In the genomic region with DNA sequence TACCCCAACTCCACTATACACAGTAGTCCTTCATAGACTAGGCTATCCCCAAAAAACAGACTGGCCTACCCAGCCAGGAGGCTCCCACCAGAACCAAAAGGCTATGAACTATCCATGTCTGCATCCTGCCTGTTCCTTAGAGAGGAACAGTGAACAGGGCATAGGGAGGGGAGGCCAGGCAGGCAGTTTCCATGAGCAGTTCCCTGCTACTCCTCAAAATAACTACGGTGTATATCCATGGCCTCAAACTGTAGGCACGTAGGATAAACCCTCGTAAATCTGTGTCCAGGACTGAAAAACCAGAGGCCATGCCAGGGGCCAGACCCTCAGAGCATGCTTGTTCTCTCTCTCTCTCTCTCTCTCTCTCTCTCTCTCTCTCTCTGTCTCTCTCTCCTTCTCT, we compare ENCODE assay signal across 18 mouse cellular contexts. TPM values are rescaled to one million over a fixed set of nuclear protein-coding genes. Genes with fewer than 3 reads are reported as not detected.
DNase-seq lines count a peak whose midpoint lies in the region; ATAC-seq and TF ChIP-seq lines count a peak whose summit lies in the region.
"Had no signal": no experiment of that assay in that cellular context is flagged by ENCODE, and none has a peak within 500 bp of the region (broad histone marks: within the 10 kb centered on the region; RNA-seq: fewer than 3 reads in every experiment).

No protein-coding gene starts in this region.

- no peak for DNase-seq in gastrocnemius, adult 2 months
- DNase-seq in gastrocnemius, postnatal 14 days: no peak
- DNase-seq in kidney, adult 11 months: no peak
- DNase-seq: cerebellum, adult 11-12 months; cerebellum, postnatal 14 days; lung, adult 2 months; retina, postnatal 1 day; thymus, postnatal 36 days had no signal

- intact Hi-C loops in gastrocnemius, adult 2 months (cut with DNase I): no loop called here
- intact Hi-C loops in gastrocnemius, postnatal 14 days (cut with DNase I; ENCODE audit: low total_unique reads): no loop called here

- H3K27ac ChIP-seq in gastrocnemius, adult 2 months: peak overlapping the region; percentile 81
- peak overlapping the region; percentile 51; the same call in 1 of the 2 replicates for H3K27ac ChIP-seq in kidney, embryonic 14.5 days (ENCODE audit: low read depth, low read length)
- peak overlapping the region; percentile 82 for H3K27ac ChIP-seq in brown adipose tissue, adult 24 weeks (replicated peaks; ENCODE audit: low read depth, low read length)
- peak overlapping the region; percentile 56; the same call in 1 of the 2 replicates for H3K27ac ChIP-seq in stomach, embryonic 14.5 days (ENCODE audit: low read length)
- H3K27ac ChIP-seq in forebrain, embryonic 13.5 days: no peak overlapping the region
- H3K27ac ChIP-seq: limb, embryonic 12.5 days; liver, embryonic 12.5 days had no signal

- 0 out of 2 replicates have a peak overlapping the region, but pooled peaks have one; percentile 8 for H3K9ac ChIP-seq in kidney, embryonic 14.5 days (ENCODE audit: low read depth, low read length)
- no peak overlapping the region for H3K9ac ChIP-seq in stomach, embryonic 14.5 days (replicated peaks; ENCODE audit: low read depth, low read length)
- no peak overlapping the region for H3K9ac ChIP-seq in forebrain, embryonic 13.5 days
- H3K9ac ChIP-seq: heart, embryonic 12.5 days; limb, embryonic 12.5 days; liver, embryonic 12.5 days had no signal

- no peak overlapping the region for H3K4me3 ChIP-seq in gastrocnemius, adult 2 months
- H3K4me3 ChIP-seq in kidney, embryonic 14.5 days (ENCODE audit: low read length): no peak overlapping the region
- no peak overlapping the region for H3K4me3 ChIP-seq in brown adipose tissue, adult 24 weeks (ENCODE audit: insufficient read depth, low read depth, low read length)
- no peak overlapping the region for H3K4me3 ChIP-seq in stomach, embryonic 14.5 days (ENCODE audit: low read depth, low read length)
- no peak overlapping the region for H3K4me3 ChIP-seq in forebrain, embryonic 13.5 days
- H3K4me3 ChIP-seq: heart, embryonic 12.5 days; limb, embryonic 12.5 days; liver, embryonic 12.5 days had no signal

- H3K4me2 ChIP-seq in kidney, embryonic 14.5 days (replicated peaks; ENCODE audit: low read depth, low read length): no peak overlapping the region
- no peak overlapping the region for H3K4me2 ChIP-seq in stomach, embryonic 14.5 days (replicated peaks; ENCODE audit: low read depth, low read length)
- no peak overlapping the region for H3K4me2 ChIP-seq in forebrain, embryonic 13.5 days
- H3K4me2 ChIP-seq: heart, embryonic 12.5 days; limb, embryonic 12.5 days; liver, embryonic 12.5 days had no signal

- no peak for ATAC-seq in kidney, embryonic 14.5 days (ENCODE audit: low FRiP score, low TSS enrichment)
- no peak for ATAC-seq in stomach, embryonic 14.5 days (ENCODE audit: insufficient number of reproducible peaks, insufficient read depth, low FRiP score, low read depth)
- no peak for ATAC-seq in forebrain, embryonic 13.5 days
- ATAC-seq: activated CD4-positive, CD25-positive, alpha-beta regulatory T cell, adult 4 months; hindbrain, embryonic 16.5 days; liver, embryonic 12.5 days had no signal

- WGBS in kidney, embryonic 14.5 days: 22% methylated on average over 3 of the region's 3 CpGs
- 38% methylated on average over 3 of the region's 3 CpGs for WGBS in stomach, embryonic 14.5 days
- 81% methylated on average over 3 of the region's 3 CpGs for WGBS in forebrain, embryonic 13.5 days

- TF ChIP-seq CTCF in gastrocnemius, adult 2 months (IDR thresholded peaks at IDR 0.05): no peak

- H3K4me1 ChIP-seq in kidney, embryonic 14.5 days (ENCODE audit: control insufficient read depth, insufficient read depth, low read length): peaks cover 14% of the 10 kb centered on the region
- H3K4me1 ChIP-seq in brown adipose tissue, adult 24 weeks (ENCODE audit: control insufficient read depth, insufficient read depth, insufficient read length, low read length): peaks cover 8% of the 10 kb centered on the region
- H3K4me1 ChIP-seq in stomach, embryonic 14.5 days (ENCODE audit: control insufficient read depth, insufficient read depth, low read length): no peaks in the 10 kb centered on the region
- H3K4me1 ChIP-seq in forebrain, embryonic 13.5 days: no peaks in the 10 kb centered on the region
- H3K4me1 ChIP-seq: liver, embryonic 12.5 days had no signal

- no peaks in the 10 kb centered on the region for H3K36me3 ChIP-seq in kidney, embryonic 14.5 days (ENCODE audit: control insufficient read depth, insufficient read depth, low read length)
- no peaks in the 10 kb centered on the region for H3K36me3 ChIP-seq in stomach, embryonic 14.5 days (ENCODE audit: control insufficient read depth, insufficient read depth, low read length)
- no peaks in the 10 kb centered on the region for H3K36me3 ChIP-seq in forebrain, embryonic 13.5 days (ENCODE audit: poor library complexity, severe bottlenecking)
- H3K36me3 ChIP-seq: G1E; heart, embryonic 12.5 days; limb, embryonic 12.5 days; liver, embryonic 12.5 days had no signal

- H3K9me3 ChIP-seq in kidney, embryonic 14.5 days (ENCODE audit: control insufficient read depth, low read length): no peaks in the 10 kb centered on the region
- H3K9me3 ChIP-seq in stomach, embryonic 14.5 days (ENCODE audit: control insufficient read depth, low read depth, low read length): no peaks in the 10 kb centered on the region
- no peaks in the 10 kb centered on the region for H3K9me3 ChIP-seq in forebrain, embryonic 13.5 days (replicated peaks)
- H3K9me3 ChIP-seq: G1E; liver, embryonic 12.5 days had no signal

- H3K27me3 ChIP-seq in kidney, embryonic 14.5 days (ENCODE audit: control insufficient read depth, insufficient read depth, low read length): no peaks in the 10 kb centered on the region
- H3K27me3 ChIP-seq in stomach, embryonic 14.5 days (ENCODE audit: control insufficient read depth, insufficient read depth, low read length): no peaks in the 10 kb centered on the region
- H3K27me3 ChIP-seq in forebrain, embryonic 13.5 days: 0 out of 2 replicates have a peak, but pooled peaks cover 6% of the 10 kb centered on the region
- H3K27me3 ChIP-seq: heart, embryonic 12.5 days; limb, embryonic 12.5 days; liver, embryonic 12.5 days had no signal

RNA-seq across cellular contexts. Expression of a gene that starts 17.9 kb away (rescaled TPM):
- total RNA-seq in gastrocnemius, adult 2 months (2021): 1 to 10 TPM; 2.3 to 2.6 TPM
- 1 to 10 TPM; 8.4 TPM for total RNA-seq in gastrocnemius, postnatal 14 days (2021)
- 1.6 and 2.9 TPM in 2 replicates for polyA plus RNA-seq in kidney, embryonic 14.5 days (2014; fragmentation: Nextera tagmentation; extraction: Ambion mirVana)
- polyA plus RNA-seq in brown adipose tissue, adult 24 weeks (2012; ENCODE audit: insufficient read depth, insufficient read length, missing spikeins): 0.99 and 1.8 TPM in 2 replicates
- 5.0 and 6.0 TPM in 2 replicates for polyA plus RNA-seq in stomach, embryonic 14.5 days (2014; fragmentation: Nextera tagmentation; extraction: Ambion mirVana)
- polyA plus RNA-seq in forebrain, embryonic 13.5 days (2015; fragmentation: Nextera tagmentation; extraction: Ambion mirVana): 1.2 and 1.7 TPM in 2 replicates
- polyA plus RNA-seq: G1E had no signal
